Mouse (Mus musculus) activated CD4-positive, CD25-positive, alpha-beta regulatory T cell, adult 4 months (primary cell): ENCODE results near the gene Scn4b. TPM values are rescaled to one million over a fixed set of nuclear protein-coding genes. Genes with fewer than 3 reads are reported as not detected.

Experiments used
- ATAC-seq: one replicate; pipeline ENCODE4 v1.8.0; 2017
- polyA plus RNA-seq, 2 experiments: library from polyadenylated mRNA; unstranded; fragments of 100-300 nt; shearing (Covaris generic); gene quantifications; one replicate each; pipeline ENCODE4 v1.2.1; 2017

Scn4b gene
- not detected for polyA plus RNA-seq

DNA sequence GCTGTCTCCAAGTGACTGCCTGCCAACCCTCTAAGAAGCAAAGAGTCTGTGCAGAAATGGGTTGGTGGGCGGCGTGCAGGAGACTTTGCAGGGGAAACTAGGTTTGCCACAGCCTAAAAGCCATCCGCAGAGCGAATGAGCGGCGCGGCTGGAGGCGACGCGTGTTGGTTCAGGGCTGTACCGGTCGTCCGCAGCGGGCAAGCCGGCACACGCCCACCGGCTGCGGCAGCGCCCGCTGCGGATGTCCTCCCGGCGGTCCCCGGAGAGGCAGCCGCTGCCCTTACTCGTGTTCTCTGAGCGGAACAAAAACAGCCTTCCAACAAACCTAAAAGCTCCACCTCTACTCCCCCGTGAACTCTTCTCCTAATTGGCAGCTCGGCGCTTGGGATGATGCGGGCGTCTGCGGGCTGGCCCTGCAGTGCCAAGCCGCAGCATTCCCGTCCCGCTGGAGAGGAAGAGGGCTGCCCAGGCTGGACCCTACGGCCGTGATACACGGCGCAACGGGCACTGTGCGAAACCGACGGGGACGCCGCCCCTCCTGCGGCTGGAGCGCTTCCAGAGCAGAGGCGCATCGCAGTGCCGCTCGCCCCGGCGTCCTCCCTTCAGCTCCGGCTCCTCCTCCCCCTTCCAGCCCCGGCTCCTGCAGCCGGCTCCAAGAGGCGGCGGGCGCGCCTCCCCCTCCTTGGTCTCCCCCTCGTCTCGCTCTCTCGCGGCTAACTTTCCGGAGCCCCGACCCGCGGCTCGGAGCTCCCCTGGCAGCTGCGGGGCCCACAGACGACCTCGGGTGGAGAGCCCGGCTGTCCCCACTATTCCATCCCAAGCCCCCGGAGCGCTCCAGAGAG lies at the start of gene Scn4b:
TSS of gene Scn4b (plus strand) at position 205 of the 842 bp plus-strand sequence.
- ATAC-seq, result peak; percentile 51

DNA sequence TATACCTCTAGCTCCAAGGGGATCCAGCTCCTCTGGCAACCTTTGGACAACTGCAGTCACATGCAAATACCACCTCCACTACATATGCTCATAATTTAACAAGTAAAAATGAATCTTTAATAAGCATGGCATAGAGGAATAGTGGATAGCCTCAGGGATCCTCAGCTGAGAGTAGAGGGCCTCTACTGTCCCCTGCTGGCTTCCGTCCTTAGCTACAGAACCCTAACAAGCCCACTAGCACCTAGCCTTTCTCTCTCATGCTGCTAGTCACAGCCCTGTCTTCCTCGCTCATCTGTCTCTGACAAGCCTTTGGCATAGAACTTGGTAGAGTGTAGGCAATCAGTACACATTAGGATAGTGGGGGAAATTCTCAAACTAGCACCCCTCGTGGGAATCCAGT lies 47.4 kb upstream of the Scn4b start:
- no peak for ATAC-seq

DNA sequence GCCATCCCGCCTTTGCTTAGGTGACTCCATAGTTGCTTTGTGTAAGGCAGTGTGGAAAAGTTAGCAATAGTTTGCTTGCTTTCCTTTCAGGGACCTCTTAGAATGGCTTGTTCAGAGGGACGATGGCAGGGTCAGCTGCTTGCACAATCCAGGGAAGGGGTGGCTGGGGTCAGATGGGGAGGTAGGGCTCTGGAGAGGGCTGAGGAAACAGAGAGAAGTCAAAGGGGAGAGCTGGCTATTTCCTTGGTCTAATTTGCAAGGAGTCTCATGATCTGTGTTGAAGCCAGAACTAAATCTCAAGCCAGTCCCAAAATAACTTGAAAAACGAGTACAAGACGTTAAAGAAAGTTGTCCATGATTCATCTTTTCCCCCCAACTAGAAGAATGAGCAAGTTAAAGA lies 45.6 kb upstream of the Scn4b start:
- no peak for ATAC-seq

DNA sequence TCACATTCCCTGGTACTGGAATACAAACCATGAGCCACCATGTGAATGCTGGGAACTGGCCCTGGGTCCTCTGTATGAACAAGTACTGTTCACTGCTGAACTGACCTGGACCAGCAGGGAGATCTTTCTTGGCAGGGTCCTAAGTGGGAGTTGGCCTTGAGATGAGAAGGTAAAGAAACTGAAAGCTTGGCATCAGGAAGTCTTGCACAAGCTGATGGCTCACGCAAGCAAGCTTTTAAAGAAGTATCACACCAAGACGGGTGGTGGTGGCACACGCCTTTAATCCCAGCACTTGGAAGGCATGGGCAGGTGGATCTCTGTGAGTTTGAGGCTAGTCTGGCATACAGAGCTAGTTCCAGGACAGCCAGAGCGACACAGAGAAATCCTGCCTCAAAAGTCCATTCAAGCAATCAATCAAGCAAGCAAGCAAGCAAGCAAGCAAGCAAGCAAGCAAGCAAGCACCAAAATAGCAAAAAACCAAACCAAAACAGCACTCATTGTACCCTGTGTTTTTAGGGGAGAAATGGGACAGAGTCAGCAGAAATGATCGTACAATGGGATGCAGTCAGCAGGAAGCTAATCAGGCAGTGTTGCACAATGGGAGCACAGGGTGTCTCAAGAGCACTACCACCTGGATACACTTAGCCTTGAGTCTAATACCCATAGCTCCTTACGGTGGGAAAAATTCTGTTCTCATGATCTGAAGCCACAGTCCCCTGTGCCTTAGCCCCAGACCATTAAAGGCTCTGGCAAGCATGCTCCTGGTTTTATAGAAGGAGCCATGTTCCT lies 42.9 kb upstream of the Scn4b start:
- ATAC-seq, result no peak

DNA sequence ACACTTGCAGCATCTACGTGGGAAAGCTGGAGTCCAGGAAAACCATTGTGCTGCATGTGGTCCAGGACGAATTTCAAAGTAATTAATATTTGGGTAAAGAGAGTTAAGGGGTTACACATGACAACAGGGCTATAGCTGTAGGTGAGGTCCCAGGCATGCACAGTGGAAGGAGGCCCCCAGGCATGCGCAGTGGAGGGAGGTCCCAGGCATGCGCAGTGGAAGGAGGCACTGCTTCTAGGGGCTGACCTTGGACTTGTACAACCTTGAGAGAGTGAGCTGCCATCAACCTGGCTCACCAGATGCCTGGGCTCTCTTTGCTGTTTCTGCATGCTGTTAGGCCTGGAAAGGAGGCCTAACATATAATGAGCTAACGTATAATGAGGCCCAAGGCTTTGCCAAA lies 40.3 kb upstream of the Scn4b start:
- no peak for ATAC-seq

DNA sequence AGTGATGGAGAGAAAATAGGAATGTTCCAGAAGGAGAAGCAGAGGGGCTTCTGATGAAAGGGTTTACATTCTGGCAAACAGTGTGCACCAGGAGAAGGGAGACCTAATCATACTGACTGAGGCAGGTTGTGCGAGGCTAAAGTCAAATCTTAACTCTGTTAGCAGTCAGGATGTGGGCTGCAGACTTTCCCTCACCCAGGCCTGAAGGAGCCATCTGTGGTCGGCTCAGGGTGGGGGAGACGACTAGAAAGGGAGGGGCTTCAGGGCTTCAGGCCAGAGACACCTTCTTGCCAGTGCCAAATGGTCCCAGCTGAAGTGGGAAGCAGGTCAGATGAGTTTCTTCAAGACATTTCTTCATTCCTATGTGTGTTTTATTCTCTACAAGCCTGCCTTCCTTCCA lies 39.8 kb upstream of the Scn4b start:
- ATAC-seq, result no peak

DNA sequence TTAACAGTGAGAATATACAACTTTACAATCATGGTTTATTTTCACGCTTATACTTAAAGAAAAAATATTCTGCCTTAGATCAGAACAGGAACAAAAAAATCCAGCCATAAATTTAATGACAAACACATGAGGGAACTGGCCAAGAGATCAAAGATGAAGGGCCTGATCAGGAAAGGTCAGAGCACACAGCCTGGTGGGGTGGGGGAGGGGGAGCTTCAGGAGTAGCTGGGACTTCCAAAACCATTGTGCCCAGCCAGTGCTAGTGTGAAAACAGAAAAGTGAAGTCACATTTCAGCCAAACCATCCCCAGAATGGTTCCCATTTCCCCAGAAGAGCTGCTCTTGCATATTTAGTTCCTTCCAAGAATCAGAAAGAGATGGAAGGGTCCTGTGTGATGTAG lies 35.7 kb upstream of the Scn4b start:
- ATAC-seq, result no peak

DNA sequence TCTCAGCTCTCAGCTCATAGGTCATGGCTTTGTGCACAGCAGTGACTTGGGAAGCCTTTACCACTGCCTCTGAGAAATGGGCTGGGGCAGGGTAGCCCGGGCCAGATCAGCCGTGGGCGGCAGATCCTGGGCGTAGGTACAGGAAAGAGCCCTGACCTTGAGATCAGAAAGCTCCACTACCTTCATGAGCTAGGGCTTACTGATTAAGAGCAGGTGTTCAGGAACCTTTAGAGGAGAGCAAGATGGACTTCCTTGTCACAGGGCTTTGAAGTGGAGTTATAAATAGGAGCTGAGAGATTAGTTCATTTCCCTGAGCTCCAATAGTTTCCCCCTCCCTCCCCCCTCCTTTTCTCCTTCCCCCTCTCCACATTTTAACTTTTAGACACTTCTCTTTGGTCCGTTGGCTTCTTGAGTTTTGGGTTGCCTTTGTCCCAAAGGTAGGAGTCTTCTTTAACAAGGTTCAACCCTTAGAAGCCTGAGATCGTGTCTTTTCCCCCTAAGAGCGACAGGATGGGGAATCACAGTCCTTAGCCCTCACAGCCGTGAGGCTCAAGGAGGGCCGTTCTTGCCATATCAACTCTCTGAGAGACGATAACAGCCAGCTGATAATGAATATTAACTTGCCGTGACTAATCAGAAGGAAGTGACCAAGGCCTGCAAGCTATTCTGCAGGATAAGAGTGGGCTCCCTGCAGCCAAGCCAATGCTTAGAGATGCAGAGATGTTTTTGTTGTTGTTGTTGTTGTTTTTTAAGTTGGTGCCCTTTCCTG lies 34.8 kb upstream of the Scn4b start:
- ATAC-seq, result no peak

DNA sequence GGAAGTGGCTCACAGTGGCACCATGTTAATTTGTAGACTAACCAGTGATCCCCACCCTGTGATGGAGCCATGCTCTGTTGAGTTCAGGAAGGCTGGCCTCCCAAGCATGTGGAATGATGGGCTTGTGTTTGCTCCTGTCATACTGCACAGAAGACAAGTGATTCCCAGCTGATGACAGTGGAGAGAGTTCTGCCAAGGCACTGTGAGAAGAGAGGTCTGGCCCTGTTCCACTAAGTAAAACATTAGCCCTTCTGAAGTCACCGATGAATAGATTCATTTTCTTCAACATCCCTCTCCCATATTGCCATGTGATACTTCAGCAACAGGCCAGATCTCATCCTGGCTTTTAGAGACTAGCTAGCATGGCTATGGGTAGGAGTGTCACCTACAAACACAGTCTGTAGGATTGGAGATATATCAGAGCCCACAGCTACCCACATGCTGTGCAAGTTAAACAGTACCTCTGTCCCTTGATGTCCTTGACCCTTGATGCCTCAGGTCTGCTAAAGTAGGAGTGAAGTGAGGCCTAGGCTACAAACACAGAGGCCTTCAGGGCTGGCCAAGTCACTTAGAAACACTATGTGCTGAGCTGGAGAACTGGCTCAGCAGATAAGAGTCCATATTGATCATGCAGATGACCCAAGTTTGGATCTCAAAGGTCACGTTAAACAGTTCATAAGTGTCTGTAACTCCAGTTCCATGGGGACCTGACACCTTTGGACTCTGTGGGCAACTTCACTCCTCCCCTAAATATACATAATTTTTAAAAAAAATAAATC lies 32.4 kb upstream of the Scn4b start:
- no peak for ATAC-seq

DNA sequence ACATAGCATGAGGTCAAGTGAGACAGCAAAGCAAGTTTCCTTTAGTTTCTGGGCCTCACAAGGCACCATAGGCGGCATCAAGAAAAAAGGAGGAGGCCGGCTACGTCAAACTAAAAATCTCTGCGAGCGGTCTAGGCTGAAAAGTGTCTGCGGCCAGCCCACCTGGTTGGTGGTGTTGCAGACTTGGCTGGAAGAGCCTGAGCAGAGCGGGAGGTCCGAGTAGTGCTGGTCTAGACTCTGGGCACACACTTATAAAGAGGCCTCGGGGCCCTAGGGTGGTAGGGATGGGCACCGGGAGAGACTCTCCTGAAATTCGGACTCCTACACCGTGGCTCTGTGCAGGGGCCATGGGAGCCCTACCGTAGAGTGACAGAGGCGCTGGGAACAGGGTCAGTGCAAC lies 22.5 kb upstream of the Scn4b start:
- no peak for ATAC-seq

DNA sequence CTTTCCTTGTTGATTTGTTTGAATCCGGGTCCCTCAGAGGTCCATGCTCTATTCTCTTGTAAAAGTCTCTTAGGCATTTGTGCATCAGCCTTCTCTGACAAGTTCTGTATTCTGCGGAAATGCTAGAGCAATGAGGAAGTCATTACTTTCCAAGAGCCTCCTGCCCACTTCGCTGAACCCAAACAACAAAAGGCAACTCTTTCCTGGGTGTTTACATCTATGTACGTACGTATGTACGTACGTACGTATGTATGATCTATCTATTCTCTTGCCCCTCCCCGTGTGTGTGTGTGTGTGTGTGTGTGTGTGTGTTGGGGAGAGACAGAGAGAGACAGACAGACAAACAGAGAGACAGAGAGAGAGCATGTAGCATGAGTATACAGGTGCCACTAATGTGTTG lies 21.4 kb upstream of the Scn4b start:
- ATAC-seq, result peak; percentile 36

DNA sequence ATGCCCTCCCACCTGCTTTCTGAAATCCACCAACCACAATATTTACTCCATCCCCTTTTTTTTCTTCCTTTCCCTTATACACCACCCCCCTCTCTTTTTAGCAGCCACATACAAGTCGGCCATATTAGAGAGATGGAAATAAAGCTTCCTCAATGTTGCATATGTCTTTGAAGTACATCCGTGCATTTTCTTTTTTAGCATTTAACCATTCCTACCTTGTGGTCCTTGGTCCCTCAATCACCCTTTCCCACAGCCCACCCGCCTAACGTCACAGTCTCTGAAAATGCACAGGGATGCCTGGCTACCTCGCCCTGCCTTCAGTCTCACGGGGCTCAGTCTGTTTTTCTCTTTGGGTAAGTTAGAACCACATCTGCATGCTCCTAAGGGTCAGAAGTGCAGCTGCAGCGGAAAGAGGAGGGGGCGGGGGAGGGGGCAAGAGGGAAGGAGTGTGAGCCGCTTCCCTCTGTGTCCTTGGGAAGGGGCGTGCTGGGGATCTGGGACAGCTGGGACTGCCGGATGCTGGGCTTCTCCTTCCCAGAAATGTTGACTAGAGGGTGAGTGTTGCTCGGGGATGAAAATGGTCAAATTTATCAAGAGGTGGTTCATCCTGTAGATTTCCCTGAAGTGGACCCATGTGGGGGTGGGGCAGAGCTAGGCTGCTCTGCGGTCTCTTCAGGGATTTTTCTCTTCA lies 20.3 kb upstream of the Scn4b start, which contains the start of gene Scn2b:
TSS of gene Scn2b (plus strand) at position 42 of the 691 bp plus-strand sequence.
- no peak for ATAC-seq

DNA sequence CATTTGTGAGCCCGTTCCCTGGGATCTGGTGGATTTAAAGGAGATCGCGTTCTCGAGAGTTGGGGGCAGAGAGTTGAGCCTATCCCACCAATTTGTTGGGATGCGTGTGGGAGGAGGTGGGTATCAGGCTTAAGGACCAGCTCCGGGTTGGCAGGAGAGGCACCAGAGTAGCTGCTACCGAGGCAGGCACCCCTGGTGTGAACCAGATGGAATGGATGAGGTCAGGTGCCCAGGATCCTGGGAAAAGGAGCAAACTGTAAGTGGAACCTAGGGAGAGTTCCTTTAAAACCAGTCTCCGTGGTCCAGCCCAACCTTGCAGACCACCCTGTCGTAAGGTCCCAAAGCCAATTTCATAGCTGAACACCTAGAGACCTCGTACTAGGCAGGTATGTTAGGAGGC lies 19.6 kb upstream of the Scn4b start:
- no peak for ATAC-seq

DNA sequence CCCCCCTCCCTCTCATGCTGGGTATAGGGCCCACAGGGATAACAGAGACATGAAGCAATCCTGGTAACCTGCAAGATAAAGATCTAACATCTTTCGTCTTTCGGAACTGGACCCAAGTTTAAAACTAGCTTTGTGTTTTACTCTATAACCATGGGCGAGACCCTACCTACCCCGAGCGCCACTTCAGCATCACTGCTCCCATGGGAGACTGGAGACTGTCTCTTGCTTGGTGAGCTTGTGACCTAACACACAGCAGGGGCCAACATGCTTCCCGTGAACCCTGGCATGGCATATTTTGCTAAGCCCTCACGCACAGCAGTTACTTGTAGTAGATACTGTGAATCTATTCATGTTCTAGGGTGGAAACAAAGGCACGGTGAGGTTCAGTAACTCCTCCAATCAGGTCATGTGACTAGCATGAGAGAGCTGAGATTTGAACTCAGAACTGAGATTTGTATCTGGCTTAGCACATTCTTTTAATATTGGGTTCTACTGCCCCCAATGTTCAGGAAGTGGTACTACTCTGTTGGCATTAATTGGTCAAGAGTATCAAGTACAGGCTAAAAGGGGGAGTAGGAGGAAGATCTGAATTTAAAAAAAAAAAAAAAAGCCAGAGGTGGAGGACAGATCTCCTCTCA lies 18.8 kb upstream of the Scn4b start:
- no peak for ATAC-seq

DNA sequence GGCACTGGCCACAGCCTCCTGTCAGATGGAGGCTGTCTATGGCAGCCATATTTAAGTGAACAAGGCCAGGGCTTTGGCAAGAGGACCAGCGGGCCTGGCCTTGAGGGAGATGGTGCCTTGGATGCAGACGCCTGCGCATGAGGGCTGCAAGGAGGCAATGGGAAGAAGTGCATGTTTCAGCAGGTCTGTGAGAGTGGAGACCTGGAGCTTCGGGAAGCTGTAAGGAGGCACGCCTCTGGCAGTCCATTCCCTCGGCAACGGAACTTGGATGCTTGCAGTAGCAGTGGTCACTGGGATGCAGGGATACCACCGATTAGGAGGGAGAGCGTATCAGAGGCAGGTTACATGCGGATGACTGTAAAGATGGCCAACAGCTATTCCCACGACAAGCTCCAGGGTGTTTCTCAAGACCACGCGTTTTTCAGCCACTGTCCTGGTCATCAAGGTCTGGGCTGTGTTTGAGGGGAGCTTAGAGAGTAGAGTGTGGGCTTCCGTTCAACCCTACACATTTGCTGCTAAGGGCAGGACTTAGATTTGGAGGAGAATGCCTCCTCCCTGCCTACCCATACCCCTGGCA lies 18.2 kb upstream of the Scn4b start:
- no peak for ATAC-seq

DNA sequence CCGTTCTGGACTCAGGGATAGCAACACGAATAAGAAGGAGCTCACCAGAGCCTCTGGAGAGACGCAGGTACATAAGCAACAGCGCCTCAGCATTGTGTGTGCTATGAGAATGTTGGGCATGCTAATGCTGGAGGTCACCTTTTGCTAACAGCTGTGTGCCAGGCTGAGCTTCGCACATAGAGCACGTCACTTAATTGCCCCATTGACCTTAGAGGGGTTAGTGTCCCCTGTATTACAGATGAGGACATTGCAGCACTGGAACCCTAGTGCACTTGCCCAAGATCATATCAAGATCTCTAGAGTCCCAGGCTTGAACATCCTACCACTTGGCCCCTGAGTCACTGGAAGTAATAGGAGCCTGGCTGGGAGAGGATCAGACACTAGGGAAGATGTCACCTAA lies 17.6 kb upstream of the Scn4b start:
- ATAC-seq, result no peak

DNA sequence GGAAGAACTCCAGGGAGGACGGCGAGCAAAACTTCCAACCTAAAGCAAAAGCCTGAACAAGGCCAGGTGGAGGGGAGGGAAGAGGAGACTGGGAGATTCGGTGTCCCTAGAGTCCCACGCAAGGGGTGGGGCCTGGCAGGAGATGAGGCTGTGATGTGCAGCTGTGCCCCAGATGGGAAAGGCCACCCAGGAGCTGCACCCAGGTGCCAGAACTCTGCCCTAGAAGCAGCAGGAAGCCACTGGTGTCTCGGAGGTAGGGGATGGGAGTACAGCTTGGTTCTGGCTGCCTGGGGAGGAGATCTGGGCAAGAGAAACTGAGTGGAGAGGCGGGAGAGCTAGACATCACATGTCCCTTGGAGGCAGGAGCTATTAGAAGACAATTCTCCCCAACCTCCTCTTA lies 17.2 kb upstream of the Scn4b start:
- ATAC-seq, result no peak

DNA sequence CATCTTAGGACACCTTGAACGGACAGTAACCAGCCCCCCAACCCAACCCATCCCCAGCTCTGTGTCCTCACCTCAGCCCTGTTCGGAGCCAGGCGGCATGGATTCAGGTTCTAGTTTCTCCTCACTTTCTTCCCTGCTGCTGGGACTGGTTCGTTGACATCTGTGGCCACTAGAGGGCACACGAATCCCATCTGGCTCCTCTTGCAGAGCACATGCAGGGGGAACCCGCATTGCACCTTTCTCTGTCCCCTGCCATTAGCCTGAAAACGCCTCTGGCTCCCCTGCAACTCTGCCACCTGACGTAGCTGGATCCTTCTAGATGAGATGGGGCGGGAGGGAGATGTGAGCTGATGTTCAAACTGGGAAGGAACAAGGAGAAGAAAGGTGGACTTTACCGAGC lies 16.4 kb upstream of the Scn4b start:
- ATAC-seq, result peak; percentile 59

DNA sequence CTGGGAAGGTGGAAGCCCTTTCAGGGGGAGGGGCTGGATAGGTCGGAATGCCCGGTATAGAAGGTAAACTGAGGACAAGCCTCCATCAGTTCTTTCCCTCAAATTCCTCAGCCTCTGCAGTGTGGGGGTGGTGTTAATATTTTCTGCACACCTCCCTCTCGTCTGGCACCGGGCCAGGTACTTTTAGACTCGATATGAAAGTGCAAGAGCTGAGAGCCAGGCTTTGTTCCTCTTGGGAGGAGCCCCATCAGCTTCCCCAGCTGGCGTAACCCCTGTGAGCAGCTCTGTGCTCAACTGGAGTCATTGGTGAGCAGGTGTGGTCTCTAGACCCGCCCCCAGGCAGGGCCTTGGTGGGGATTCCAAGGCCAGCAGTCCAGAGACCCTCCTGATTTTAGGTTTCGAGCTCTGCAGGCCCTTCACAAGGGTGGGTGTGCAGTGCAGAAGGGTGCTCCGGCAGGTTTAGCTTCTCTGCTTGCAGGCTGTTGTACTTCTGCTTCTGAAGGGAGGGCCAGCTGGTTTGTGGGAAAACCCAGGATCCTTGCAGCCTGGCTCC lies 15.9 kb upstream of the Scn4b start:
- peak; percentile 84 for ATAC-seq

DNA sequence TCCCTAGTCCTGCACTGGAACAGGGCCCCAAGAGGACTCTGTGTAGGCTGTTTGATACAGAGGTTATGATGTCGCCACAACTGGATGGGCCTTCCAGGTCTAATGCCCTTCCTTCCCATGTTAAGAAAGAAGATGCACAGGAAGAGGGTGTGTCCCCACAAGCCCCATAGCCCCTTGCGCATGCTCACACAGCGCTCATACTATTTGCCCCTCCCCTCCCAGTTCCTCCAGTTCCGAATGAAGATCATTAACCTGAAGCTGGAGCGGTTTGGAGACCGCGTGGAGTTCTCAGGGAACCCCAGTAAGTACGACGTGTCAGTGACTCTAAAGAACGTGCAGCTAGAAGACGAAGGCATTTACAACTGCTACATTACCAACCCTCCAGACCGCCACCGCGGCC lies 13.0 kb upstream of the Scn4b start:
- no peak for ATAC-seq

DNA sequence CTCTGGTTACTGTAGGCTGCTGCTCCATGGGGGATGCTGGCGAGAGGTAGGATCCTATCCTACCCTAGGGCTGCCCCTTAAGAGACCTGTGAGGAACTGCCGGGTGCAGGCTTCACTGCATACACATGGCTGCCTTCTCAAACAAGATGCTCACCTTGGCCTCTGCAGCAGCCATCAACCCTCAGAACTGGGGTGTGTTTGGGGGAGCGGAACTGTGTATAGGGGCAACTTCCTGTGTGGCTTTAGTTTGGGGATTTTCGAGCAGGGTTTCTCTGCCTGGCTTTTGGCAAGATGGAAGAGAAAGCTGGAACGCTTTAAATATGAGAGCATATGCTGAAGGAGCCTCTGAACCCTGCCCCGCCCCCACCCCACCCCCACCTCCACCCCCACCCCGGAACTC lies 11.3 kb upstream of the Scn4b start:
- ATAC-seq, result peak; percentile 57
